Mouse (Mus musculus): ENCODE data around the gene Kif26b. TPM values are rescaled to one million over a fixed set of nuclear protein-coding genes. Genes with fewer than 3 reads are reported as not detected.

Kif26b gene
- polyA plus RNA-seq, 1 experiment from 2014 or later: 13.5 TPM

DNA sequence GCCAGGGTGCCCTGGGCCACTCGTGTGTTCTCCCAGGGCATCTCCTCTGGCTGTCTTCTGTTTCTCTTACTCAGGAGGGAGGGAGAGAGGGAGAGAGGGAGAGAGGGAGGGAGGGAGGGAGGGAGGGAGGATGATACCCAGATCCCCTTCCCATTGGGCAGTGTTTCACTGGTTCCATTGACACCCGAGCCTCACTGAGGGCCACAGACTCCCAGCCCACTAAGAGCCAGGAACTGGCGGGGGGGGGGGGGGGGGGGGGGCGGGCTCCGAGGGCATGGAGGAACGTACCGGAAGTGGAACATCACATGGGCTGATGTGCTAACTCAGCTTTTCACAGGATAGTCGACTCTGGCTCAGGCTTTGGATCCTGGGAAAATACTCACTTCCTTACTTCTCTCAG is 15.0 kb upstream of the Kif26b start:
- no peak for DNase-seq (ENCODE audit: low spot score)
- H3K36me3 ChIP-seq: no peaks in the 10 kb centered on the region
- H3K27ac ChIP-seq: 0 out of 2 replicates have a peak overlapping the region, but pooled peaks have one; percentile 17
- H3K9me3 ChIP-seq: no peaks in the 10 kb centered on the region
- H3K4me1 ChIP-seq: peaks cover 13% of the 10 kb centered on the region; the same call in 1 of the 2 replicates
- no peaks in the 10 kb centered on the region for H3K27me3 ChIP-seq (ENCODE audit: insufficient read depth, poor library complexity, severe bottlenecking)
- H3K4me3 ChIP-seq: no peak overlapping the region
- WGBS: 18% methylated on average over 4 of the region's 8 CpGs

- DNase-seq (ENCODE audit: low spot score): no peak
- H3K36me3 ChIP-seq: no peaks in the 10 kb centered on the region
- WGBS: 72% methylated on average over 2 of the region's 2 CpGs
- H3K4me3 ChIP-seq: no peak overlapping the region
- H3K4me1 ChIP-seq: peaks cover 13% of the 10 kb centered on the region; the same call in 1 of the 2 replicates
- no peaks in the 10 kb centered on the region for H3K27me3 ChIP-seq (ENCODE audit: insufficient read depth, poor library complexity, severe bottlenecking)
- no peak overlapping the region for H3K27ac ChIP-seq
- H3K9me3 ChIP-seq: no peaks in the 10 kb centered on the region
Observed at GRCm38 (mm10) chr1:178515839-178516238, 13.1 kb upstream of the Kif26b start.

GRCm38 (mm10) chr1:178522389-178522788 is 6.5 kb upstream of the Kif26b start:
- 83% methylated on average over 5 of the region's 5 CpGs for WGBS
- no peak overlapping the region for H3K4me3 ChIP-seq
- no peak overlapping the region for H3K27ac ChIP-seq
- no peaks in the 10 kb centered on the region for H3K27me3 ChIP-seq (ENCODE audit: insufficient read depth, poor library complexity, severe bottlenecking)
- H3K4me1 ChIP-seq: peaks cover 9% of the 10 kb centered on the region; the same call in 1 of the 2 replicates
- H3K9me3 ChIP-seq: no peaks in the 10 kb centered on the region
- DNase-seq (ENCODE audit: low spot score): no peak
- no peaks in the 10 kb centered on the region for H3K36me3 ChIP-seq

- no peak overlapping the region for H3K4me3 ChIP-seq
- no peak for DNase-seq (ENCODE audit: low spot score)
- H3K27ac ChIP-seq: no peak overlapping the region
- WGBS: 40% methylated on average over 5 of the region's 5 CpGs
- H3K27me3 ChIP-seq (ENCODE audit: insufficient read depth, poor library complexity, severe bottlenecking): 0 out of 2 replicates have a peak, but pooled peaks cover 2% of the 10 kb centered on the region
- H3K9me3 ChIP-seq: no peaks in the 10 kb centered on the region
- peaks cover 16% of the 10 kb centered on the region for H3K4me1 ChIP-seq
- no peaks in the 10 kb centered on the region for H3K36me3 ChIP-seq
Observed at GRCm38 (mm10) chr1:178523152-178523551, 5.8 kb upstream of the Kif26b start.

DNA sequence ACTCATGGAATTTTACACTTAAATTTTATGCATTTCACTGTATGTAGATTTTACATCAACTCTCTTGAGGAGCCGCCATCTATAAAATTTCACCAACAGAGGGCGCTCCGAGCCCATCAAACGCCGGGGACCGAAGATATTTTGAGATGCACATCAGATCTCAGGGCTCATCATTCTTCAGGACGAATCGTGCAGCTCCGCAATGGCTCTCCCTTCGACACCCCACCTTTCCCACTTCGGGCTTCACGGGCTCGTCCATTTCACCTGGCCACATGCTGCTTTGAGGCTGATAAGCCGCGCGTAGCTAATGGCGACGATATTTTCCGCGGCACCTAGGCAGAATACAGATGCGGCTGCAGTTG is 1.8 kb upstream of the Kif26b start:
- Histone ChIP-seq H3K27me3 (ENCODE audit: insufficient read depth, poor library complexity, severe bottlenecking) (peaks cover 11% of the 10 kb centered on the region; the same call in 1 of the 2 replicates), H3K36me3 (no peaks in the 10 kb centered on the region), H3K9me3 (no peaks in the 10 kb centered on the region), H3K4me1 (peaks cover 30% of the 10 kb centered on the region), H3K27ac (peak overlapping the region; percentile 92; the same call in 1 of the 2 replicates), H3K4me3 (peak overlapping the region; percentile 75)
- peak; percentile 88 for DNase-seq (ENCODE audit: low spot score)
- WGBS: under 1% methylated on average over 21 of the region's 21 CpGs

- H3K27me3 ChIP-seq (ENCODE audit: insufficient read depth, poor library complexity, severe bottlenecking): peaks cover 11% of the 10 kb centered on the region; the same call in 1 of the 2 replicates
- peak; percentile 78 for DNase-seq (ENCODE audit: low spot score)
- peak overlapping the region; percentile 92 for H3K27ac ChIP-seq
- no peaks in the 10 kb centered on the region for H3K36me3 ChIP-seq
- H3K4me3 ChIP-seq: peak overlapping the region; percentile 75
- no peaks in the 10 kb centered on the region for H3K9me3 ChIP-seq
- H3K4me1 ChIP-seq: peaks cover 36% of the 10 kb centered on the region
- under 1% methylated on average over 59 of the region's 59 CpGs for WGBS
Observed at GRCm38 (mm10) chr1:178527547-178528361, 1.2 kb upstream of the Kif26b start.

- Histone ChIP-seq H3K27ac (peak overlapping the region; percentile 92), H3K4me3 (peak overlapping the region; percentile 75), H3K4me1 (peaks cover 41% of the 10 kb centered on the region), H3K27me3 (ENCODE audit: insufficient read depth, poor library complexity, severe bottlenecking) (peaks cover 11% of the 10 kb centered on the region; the same call in 1 of the 2 replicates), H3K9me3 (no peaks in the 10 kb centered on the region), H3K36me3 (peaks cover 4% of the 10 kb centered on the region; the same call in 1 of the 2 replicates)
- WGBS: under 1% methylated on average over 38 of the region's 38 CpGs
- peak; percentile 79 for DNase-seq (ENCODE audit: low spot score)
Observed at GRCm38 (mm10) chr1:178529512-178530300, 781 bp downstream of the Kif26b start.

DNA sequence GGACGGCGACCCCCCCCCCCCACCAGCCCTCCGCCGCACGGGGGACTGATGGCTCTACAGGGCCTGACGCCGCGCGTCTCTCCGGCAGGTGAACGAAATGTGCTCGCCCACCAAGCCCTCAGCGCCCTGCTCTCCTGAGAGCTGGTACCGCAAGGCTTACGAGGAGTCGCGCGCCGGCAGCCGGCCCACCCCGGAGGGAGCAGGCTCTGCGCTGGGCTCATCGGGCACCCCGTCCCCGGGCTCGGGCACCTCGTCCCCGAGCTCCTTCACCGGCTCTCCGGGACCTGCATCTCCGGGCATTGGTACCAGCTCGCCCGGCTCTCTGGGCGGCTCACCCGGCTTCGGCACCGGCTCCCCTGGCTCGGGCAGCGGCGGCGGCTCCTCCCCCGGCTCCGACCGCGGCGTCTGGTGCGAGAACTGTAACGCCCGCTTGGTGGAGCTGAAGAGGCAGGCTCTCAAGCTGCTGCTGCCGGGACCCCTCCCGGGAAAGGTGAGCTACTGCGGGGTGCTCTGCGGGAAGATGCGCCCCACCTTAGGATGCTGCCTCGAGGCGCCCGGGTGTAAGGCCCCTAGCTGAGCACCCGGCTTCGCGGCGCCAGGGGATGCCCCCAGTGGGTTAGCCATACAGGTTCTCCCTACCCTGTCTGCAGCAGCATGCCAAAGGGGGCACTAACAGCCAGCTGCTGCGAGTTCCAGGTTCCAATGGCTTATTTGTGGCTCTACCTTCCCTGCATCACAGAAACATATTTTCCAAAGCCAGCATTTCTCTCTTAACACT is 1.6 kb downstream of the Kif26b start:
- 1% methylated on average over 54 of the region's 62 CpGs for WGBS
- H3K4me3 ChIP-seq: peak overlapping the region; percentile 75
- DNase-seq (ENCODE audit: low spot score): peak; percentile 91
- H3K9me3 ChIP-seq: no peaks in the 10 kb centered on the region
- H3K4me1 ChIP-seq: peaks cover 41% of the 10 kb centered on the region
- H3K27me3 ChIP-seq (ENCODE audit: insufficient read depth, poor library complexity, severe bottlenecking): peaks cover 11% of the 10 kb centered on the region; the same call in 1 of the 2 replicates
- H3K27ac ChIP-seq: peak overlapping the region; percentile 92
- peaks cover 11% of the 10 kb centered on the region for H3K36me3 ChIP-seq

DNA sequence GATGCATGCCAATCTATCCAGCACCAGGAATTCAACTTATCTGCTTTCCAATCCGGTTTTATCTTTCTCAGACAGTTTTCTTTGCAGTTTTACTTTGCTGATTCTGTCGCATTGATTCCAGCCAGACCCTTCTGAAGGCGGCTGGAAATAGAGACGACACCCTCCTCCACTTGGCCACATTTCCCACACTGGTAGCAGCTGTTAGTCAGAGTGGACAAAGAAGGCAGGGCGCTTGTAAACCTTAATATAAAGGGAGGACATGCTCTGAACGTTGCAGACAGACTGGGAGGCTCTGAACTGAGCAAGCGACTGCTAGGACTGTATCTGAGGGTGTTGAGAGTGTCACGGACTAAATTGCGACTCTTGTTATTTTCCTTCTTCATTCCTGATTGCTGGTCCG is 11.3 kb downstream of the Kif26b start:
- WGBS: 57% methylated on average over 10 of the region's 10 CpGs
- peaks cover 11% of the 10 kb centered on the region for H3K4me1 ChIP-seq
- H3K27ac ChIP-seq: no peak overlapping the region
- no peak overlapping the region for H3K4me3 ChIP-seq
- DNase-seq (ENCODE audit: low spot score): no peak
- peaks cover 58% of the 10 kb centered on the region for H3K36me3 ChIP-seq
- H3K27me3 ChIP-seq (ENCODE audit: insufficient read depth, poor library complexity, severe bottlenecking): no peaks in the 10 kb centered on the region
- H3K9me3 ChIP-seq: no peaks in the 10 kb centered on the region

DNA sequence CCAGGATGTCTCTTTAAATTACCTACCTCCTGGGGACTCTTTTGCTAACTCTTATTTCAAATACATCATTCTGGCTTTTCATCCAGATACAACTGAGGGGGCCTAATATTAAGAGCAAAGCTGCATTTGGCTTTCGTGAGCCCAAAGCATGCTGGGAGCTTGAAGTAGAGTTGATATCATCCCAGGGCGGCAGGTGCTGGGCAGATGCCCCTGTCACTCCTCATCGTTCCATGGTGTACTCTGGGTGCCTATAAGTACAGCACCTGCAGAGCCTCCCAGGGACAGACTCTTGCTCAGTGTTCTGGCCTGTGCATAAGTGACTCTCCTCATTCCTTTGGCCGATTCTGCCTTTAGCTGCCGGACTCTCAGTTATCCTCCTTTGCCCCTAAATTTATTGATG is 13.5 kb downstream of the Kif26b start:
- no peak for DNase-seq (ENCODE audit: low spot score)
- Histone ChIP-seq H3K4me1 (peaks cover 11% of the 10 kb centered on the region), H3K36me3 (peaks cover 59% of the 10 kb centered on the region), H3K9me3 (no peaks in the 10 kb centered on the region), H3K4me3 (no peak overlapping the region), H3K27ac (no peak overlapping the region), H3K27me3 (ENCODE audit: insufficient read depth, poor library complexity, severe bottlenecking) (no peaks in the 10 kb centered on the region)
- 85% methylated on average over 5 of the region's 5 CpGs for WGBS

GRCm38 (mm10) chr1:178542990-178543944 is 14.3 kb downstream of the Kif26b start:
- H3K36me3 ChIP-seq: peaks cover 58% of the 10 kb centered on the region
- no peak for DNase-seq (ENCODE audit: low spot score)
- WGBS: 88% methylated on average over 8 of the region's 8 CpGs
- no peaks in the 10 kb centered on the region for H3K27me3 ChIP-seq (ENCODE audit: insufficient read depth, poor library complexity, severe bottlenecking)
- no peak overlapping the region for H3K27ac ChIP-seq
- H3K4me1 ChIP-seq: peaks cover 14% of the 10 kb centered on the region
- H3K4me3 ChIP-seq: no peak overlapping the region
- H3K9me3 ChIP-seq: no peaks in the 10 kb centered on the region

Measured in heart, embryonic 10.5 days (tissue).